Mouse (Mus musculus): ENCODE results near the gene Cyth4.

Gene Cyth4

DNA sequence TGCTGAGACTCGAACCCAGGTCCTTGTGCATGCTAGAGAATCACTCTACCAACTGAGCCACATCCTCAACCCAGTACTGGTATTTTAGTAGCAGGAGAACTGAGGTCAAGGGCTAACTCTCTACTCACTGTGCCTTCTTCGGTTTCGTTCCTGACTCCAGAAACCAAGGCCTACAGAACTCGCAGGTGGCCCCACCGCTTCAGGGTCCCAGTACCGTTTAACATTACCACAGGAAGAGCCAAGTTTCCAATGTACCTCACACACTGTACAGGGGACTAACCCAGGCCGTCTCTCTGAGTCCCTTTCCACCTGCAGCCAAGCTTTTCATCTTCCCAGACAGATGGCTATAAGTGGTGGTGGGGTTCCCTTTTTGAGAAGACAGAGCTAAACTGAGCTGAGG lies 11.4 kb upstream of the Cyth4 start:
- DNase-seq (ENCODE audit: low spot score in 2 of 2): no peak

DNA sequence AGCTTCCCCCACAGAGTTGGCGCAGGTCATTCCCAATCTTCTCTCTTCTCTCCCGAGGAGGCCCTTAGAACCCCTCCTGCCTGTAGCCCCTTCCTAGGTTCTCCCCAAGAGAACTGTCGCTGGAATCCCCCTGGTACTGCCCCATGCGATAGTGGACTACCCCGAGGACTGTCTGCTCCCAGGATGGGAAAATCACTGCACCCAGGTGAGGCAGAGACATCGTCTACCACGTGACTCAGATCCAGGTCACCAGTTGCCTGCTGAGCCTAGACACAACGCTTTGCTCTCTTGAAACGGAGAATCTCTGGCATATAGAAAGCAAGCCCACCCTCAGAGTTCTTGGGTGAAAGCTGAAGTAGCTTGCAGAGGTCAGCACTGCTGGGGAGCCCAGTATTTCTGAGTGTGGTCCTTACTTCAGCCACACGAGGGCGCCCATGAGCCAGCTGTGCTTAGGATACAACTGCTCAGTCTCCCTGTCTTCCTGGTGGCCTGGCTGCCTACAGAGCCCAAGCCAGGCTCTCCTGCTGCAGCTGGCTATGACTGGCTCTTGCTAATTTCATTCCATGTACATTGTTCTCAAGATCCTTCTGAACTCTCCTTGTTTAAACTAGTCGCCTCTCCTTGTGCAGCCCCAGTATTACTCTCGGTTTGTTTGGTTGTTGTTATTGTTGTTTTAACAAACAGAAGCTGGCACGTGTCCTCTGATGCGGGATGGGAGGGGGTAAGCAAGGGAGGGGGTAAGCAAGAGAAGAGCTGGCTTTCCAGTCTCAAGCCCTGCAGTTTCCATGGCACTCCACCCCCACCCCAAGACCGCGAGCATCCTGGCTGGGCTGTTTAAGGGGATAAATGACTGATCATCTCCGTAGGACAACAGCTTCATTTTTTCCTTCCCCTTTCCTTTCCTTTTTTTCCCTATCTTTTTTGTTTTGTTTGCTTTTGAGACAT lies 9.5 kb upstream of the Cyth4 start:
- peak; percentile 72 to 85 for DNase-seq (ENCODE audit: low spot score in 2 of 2)

DNA sequence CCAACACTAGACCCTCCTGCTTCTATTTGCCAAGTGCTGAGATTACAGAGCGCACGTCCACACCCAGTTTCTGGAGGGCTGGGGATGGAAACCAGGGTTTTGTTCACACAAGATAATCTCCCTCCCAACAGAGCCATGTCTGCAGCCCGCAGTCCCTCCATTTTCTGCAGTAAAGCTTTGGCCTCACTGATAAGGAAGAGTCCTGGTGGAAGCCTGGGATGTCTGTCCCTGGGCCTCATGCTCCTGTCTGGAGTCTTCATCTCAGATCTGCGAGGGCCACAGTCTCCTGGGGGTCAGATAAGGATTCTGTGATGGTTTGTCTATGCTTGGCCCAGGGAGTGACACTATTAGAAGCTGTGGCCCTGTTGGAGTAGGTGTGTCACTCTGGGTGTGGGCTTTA lies 8.8 kb upstream of the Cyth4 start:
- no peak for DNase-seq (ENCODE audit: low spot score in 2 of 2)

DNA sequence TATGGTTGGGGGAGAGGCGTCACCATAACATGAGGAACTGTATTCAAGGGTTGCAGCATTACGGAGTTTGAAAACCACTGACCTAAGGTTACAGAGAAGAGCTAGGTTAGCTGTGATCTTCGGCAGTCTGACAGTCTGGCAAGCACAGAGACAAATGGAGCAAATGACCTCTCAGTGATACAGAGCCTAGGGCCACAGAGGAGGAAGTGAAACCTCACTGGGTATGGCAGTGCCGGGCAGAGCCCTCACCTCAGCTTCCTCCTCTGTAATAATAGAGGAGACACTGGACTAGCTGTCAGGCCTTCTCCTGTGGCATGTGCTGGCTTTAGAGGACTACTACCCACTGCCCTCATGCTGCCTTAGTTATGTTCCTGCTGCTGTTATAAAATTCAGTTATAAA lies 7.9 kb upstream of the Cyth4 start:
- peak in 1 of 2 experiments; percentile 47 for DNase-seq (ENCODE audit: low spot score in 2 of 2)

DNA sequence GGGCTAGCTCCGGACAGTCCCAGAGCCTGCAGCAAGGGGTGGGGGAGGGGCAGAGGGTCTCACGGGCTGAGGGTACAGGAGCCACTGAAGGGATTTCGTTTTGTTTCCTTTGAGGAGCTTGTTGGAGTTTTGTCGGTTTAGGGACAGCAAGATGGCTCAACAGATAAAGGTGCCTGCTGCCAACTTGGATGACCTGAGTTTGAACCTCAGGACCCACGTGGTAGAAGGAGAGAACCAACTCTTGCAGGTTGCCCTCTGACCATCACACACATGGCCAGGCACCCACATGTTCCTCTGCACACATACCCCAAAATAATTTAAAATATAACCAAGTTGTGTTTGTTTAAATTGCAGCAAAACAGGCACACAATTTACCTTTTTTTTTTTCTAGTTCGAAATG lies 6.9 kb upstream of the Cyth4 start:
- no peak for DNase-seq (ENCODE audit: low spot score in 2 of 2)

DNA sequence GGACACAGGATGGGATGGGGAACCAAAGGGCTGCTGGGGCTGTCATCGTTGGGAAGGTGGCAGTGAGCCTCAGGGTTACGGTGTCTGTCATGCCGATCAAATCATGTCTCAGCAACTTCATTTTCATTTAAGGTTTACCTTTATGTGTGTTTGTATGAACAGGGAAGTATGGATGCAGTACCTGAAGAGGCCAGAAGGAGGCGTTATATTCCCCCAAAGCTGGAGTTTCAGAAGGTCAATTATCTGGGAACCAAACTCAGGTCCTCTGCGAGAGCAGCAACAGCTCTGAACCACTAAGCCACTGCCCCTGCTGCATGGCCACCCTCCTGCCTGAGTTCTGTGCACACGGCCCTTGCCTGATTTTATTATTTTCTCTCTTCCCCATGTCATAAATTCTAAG lies 6.1 kb upstream of the Cyth4 start:
- DNase-seq (ENCODE audit: low spot score in 2 of 2): no peak

DNA sequence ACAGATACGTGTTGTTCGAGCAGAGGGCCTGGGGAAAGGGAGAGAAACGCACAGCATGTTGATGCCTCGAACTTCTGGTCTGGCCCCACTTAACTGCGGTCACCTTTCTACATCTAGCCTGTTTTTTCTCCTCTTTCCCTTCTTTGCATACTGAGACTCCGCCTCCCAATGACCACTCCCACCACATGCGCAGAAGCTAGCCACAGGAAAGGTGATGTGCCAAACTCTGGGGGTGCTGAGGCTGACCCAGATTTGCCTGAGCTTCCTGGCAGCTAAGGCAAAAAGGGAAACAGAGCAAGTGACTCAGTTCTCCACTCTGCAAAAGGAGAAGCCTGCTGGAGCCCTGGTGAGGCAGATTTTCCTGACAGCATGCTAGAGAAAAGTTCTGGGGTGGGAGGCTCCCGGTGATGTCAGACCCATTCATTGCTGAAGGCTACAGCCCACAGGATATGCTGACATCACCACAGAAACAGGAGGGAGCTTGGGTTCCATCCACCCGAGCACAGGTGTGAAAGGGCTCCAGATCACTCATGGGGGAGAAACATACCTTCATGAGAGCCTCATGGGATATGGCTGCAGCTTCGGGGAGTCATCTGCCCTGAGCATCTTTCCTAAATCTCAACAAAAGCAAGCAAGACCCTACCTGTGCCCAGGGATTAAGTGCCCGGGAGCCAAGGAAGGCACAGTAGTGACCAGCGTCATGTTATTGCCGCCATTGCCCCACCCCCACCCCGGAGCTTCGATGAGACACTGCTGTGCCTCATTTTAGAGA lies 5.0 kb upstream of the Cyth4 start:
- DNase-seq (ENCODE audit: low spot score in 2 of 2): peak in 1 of 2 experiments; percentile 46

DNA sequence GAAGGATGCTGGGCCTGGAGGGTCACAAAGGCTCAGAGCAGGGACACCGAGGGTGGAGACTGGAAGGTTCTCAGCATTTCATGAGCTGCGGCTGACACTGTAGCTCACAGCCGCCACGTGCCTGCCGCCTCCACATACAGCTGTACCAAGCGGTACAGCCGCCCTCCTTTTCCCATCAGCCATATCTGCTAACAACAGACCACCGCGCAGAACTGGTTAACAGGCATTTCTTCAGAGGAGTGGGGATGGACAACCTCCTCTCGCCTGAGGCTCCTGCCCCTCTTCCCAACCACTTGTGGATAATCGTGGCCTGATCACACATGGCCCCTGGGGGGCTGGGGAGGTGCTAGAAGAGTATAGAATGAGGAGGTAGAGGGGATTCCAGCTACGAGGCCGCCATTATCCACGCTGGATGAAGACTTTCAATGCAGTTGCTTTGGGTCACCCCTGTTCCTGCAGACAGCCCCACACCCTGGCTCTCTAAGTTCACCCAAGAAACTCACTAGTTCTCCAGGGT lies 4.3 kb upstream of the Cyth4 start:
- no peak for DNase-seq (ENCODE audit: low spot score in 2 of 2)

DNA sequence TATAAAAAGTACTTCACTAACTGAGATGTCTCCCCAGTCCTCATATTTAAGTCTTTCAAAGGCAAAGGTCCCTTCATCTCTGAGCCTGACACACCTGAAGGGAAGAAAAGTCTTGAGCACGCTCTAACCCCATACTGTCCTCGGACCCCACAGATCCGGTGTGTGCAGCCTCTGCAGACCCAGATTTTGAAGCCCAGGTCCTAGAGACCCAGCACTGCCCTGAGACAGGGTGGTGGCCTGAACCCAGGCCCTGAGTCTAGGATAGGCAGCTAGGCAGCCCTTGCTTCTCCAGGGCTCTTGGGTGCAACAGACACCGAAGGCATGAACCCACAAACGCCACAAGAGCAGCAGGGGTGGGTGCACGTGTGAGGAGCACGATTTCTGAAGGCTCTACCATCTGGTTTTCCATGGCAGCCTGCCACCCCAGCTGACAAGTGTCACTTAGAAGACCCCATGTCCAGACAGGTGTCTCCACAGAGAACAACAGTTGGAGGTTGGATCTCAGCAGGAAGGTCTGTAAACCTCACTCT lies 2.9 kb upstream of the Cyth4 start:
- no peak for DNase-seq (ENCODE audit: low spot score in 2 of 2)

DNA sequence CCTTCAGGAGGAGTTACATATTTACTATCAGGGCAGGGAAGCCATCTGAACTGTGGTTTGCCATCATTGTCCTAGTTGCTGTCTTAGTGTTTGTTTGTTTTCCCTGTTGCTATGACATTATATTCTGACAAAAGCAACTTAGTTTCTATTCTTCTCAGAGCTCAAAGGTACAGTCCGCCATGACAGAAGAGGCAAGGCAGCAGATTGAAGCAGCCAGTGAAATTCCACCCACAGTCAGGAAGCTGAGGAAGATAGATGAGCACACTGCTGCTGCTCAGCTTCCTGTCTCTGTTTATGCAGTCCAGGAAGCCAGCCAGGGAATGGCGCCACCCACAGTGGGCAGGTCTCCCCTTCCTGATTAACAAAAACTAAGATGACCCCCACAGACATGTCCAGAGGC lies 2.0 kb upstream of the Cyth4 start:
- no peak for DNase-seq (ENCODE audit: low spot score in 2 of 2)

DNA sequence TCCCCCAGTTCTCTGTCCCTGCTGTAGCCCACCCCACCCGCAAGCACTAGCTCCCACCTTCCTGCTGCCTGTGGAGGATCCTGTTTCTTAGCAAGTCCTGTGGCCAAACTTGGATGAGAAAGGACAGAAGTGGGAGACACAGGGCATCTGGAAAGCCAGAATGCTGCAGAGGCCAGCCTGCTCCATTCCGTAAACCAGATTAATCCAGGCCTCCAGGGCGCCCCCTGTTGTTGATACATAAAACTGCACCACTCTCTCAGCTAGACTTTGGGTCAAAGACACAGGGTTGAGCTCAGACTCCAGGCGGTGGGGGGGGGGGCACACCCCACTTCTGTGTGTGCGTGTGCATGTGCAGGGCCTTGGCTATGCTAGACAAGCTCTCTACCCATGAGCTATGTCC lies 1.4 kb upstream of the Cyth4 start:
- no peak for DNase-seq (ENCODE audit: low spot score in 2 of 2)

DNA sequence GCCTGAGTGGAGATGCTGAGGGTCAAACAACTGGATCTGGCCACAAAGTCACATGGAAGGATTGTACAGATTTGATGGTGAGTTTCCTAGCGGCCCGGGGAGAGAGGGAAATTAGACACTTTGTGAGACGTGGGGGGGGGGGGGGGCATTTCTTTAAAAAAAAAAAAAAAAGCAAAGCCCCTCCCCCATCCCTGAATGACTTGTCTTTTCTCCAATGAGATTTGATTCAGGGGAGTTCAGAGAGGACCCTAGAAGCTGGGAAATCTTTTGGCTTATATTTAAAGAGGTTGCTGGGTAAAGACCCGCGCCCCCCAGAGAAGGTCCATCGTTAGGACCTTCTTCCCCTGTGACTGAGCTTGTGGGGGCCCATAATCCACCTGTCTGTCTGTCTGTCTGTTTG lies 343 bp upstream of the Cyth4 start:
- no peak for DNase-seq (ENCODE audit: low spot score in 2 of 2)

DNA sequence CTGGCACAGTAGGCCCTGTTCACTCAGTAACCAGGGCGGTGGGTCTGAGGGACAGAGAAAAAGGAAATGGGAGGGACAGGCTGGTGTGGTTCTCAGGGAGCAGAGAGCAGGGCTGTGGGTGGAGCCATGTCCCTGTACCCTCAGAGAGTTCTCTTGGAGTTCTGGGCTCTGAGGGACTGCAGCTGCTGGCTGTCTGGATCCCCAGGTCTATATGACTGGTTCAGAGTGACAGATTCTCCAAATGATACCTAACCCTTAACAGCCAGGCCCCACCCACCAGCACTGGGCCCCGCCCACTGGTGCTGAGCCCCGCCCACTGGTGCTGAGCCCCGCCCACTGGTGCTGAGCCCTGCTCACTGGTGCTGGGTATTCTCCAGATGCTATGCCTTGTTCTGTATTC lies 882 bp downstream of the Cyth4 start:
- peak; percentile 52 to 72 for DNase-seq (ENCODE audit: low spot score in 2 of 2)

DNA sequence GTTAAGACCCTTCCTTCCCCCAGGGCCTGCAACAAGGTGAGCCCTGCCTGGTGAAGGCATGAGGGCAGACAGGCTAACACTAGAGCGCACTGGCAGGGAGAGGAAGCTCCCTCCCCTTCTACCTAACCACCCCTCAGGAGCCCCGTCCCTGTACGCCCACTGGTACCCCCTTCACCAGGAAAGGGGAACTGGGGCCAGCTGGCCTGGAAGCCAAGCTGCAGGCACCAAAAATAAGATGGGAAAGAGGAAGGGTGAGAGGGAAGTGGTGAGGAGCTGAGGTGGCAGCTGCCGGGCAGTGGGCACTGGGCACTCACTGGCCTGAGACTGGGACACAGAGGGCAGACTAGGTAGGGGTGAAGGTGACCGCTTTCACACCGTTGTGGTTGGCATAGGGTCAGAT lies 2.3 kb downstream of the Cyth4 start:
- DNase-seq (ENCODE audit: low spot score in 2 of 2): no peak

DNA sequence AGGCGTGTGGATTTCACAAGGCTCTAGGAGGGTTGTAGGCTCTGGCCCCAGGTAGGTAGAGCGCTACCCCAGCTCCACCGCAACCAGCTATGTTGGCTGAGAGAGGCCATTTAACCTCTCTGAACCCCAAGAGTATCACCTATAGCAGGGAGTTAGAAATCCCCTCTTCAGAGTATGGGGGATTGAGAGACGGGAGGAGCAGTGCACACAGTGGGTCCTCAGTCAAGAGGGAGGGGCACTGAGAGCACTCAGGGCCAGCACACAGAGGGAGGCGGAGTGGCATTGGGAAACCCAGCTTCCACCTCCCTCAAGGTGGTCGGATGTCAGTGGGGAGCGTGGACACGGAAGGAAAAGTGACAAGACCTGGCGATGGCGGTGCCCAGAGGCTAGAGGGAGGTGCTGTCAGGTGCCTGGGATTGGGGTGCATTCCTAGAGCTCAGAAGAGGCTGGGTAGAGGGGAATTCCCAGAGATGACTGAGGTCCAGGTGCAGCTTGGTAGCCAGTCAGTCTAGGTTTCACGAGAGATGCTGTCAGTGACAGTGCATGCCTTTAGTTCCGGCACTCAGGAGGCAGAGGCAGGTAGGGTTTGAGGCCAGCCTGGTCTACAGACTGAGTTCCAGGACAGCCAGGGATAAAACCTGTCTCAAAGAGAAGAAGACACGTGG lies 2.8 kb downstream of the Cyth4 start:
- DNase-seq (ENCODE audit: low spot score in 2 of 2): no peak

DNA sequence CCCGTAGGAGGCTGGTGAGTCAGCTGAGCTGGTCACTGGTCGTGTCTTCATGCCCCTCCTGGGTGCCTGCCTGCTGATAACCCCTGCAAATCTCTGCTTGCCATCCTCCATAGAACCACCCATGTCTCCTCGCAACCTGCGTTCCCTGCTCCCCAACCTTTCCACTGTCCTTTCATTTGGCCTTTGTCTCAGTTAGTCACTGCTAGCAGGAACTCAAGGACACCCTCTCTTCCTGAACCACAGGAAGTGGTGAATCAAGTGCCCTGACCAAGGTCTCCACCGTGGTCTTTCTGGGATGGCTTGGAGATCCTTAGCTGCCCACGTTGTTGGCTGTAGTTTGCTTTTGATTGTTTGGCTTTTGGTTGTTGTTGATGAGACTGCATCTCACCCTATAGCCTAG lies 4.3 kb downstream of the Cyth4 start:
- no peak for DNase-seq (ENCODE audit: low spot score in 2 of 2)

DNA sequence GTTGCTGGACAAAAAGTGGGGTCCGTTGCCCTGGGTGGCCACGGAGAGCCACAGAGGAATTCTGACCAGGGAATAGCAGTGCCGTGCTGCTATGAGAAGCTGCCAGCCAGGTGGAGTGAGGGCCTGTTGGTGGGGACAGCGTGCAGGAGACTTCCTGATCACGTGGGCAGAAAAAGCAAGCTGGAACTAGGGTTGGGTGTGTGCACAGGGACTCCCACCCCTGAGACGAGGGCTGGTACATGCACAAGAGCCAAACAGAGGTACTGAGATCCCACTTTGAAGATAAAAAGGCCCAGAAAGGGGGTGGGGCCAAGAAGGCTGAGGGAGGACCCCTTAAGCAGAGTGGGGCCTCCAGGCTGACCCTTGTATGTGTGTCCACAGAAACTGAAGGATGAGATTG lies 7.4 kb downstream of the Cyth4 start:
- no peak for DNase-seq (ENCODE audit: low spot score in 2 of 2)

DNA sequence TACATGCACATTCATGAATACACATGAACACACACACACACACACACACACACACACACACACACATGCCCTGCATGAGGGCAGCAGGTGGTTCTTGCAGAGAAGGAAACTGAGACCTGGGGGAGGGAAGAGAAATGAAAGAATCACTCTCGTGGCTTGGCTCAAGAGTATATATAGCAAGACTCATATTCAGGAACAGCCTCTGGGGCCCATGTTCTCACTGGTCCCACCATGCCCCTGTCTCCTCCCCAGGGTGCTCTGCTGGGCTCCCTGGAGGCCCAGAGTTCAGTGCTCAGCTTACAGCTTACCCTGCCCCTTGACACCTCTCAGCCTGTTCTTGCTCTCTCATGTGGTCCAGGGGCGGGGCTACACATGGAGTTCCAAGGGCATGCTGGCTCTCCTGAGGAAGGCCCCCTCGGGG lies 8.5 kb downstream of the Cyth4 start:
- DNase-seq (ENCODE audit: low spot score in 2 of 2): no peak

DNA sequence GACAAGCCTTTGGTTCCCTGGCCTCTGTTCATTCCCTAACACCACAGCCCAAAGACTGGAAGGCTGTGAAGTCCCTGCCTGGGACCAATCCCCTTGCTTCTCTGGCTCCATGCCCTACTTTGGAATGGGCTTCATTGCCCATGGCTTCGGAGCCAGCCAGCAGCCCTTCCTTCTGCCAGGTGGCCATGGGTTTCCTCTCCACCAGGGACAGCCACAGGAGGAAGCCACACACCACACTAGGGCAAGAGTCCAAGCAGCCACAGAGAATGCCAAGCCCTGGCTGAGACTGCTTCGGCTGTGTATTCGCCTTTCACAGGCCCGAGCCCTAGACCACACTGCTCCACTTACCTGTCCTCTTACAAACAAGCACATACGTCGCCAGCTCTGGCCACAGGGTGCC lies 9.2 kb downstream of the Cyth4 start:
- no peak for DNase-seq (ENCODE audit: low spot score in 2 of 2)

DNA sequence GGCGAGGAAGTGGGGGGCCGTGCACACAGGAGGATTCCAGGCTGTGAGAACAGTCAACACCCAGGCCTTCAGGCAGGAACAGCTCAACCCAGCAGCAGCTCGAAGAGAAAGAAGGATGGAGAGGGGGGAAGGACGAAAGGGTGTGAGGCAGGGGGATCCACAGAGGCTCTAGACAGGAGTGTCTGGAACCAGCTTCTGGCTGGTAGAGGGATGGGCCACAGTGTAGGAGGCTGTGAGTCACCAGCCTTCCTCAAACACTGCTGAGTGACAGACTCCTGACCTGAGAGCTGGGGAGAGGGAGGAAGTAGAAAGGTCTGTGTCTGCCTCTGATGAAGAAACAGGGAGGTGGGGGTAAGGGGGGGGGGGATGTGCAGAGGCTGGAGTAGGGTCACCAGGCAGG lies 10.6 kb downstream of the Cyth4 start:
- no peak for DNase-seq (ENCODE audit: low spot score in 2 of 2)

DNA sequence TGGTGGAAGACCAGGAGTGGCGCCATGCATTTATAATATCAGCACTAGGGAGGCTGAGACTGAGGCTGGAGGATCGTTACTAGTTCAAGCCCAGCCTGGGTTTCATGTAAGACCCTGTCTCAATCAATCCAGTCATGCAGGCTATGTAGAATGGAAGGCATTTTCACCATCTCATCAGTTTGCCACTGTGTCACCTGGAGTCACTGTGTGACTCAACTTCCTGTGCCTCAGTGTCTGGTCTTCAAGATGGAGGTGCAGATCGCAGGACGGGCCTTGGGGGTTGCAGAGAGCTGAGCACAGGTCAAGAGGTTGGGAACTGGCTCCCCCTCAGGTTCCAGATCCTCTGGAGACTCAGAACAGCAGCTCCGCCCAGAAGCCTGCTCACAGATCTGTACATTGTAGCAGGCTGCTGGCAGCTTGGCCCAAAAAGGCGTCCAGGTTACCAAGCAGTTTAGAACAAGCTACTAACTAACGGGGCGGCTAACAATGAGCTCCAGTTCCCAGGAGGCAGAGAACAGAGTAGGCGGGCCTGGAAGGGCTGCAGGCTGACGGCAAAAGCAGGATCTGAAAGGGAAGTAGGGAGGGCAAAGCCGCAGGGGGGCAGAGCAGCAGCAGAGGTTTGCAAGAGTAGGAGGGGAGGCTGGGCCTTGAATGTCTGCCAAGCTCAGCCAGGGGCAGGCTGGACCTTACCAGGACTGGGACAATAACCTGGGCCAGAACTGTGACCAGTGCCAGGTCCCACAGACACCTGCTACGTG lies 14.0 kb downstream of the Cyth4 start:
- DNase-seq (ENCODE audit: low spot score in 2 of 2): no peak
